Mouse (Mus musculus) kidney, adult 2 months (tissue): ENCODE data around the gene Dagla.

ENCODE experiments used
- CTCF ChIP-seq: fragments of 200-500 bp; conservative IDR thresholded peaks from 2 replicates; pipeline ENCODE4 v1.5.1; 2011; ENCODE audit warnings: low read depth, mild to moderate bottlenecking, control low read depth, low read length, moderate library complexity, mixed read lengths; ENCODE audit not compliant: insufficient read depth, insufficient read length
- POLR2A ChIP-seq: fragments of 200-500 bp; IDR thresholded peaks from one replicate; pipeline ENCODE4 v1.6.1; 2011; ENCODE audit warnings: low read depth, low read length, control low read depth

GRCm38 (mm10) chr19:10272746-10273145 is 31.9 kb downstream of the Dagla start:
- TF ChIP-seq CTCF (no peak), POLR2A (no peak)
